Mouse (Mus musculus): ENCODE measurements around the gene Adig. TPM values are rescaled to one million over a fixed set of nuclear protein-coding genes. Genes with fewer than 3 reads are reported as not detected.

Adig gene
- polyA plus RNA-seq, 2 experiments: not detected

DNA sequence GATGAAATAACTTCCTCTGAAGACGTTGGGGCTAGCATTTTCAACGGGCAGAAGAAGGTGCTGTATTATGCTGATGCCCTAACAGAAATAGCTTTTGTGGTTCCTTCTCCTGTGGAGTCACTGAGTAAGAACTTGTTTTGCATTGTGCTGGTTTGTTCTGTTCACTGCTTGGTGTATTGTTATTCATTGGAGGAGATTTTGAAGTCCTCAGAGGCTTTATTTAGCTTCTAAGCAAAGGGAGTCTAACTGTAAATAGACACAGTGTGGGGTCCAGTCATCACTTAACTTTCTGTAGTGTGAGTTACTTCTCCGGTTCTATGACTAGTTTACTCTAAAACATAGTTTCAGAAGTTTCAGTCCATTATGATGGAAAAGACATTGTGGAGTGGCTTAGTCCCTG, 24.8 kb upstream of the Adig start:
- H3K27me3 ChIP-seq (ENCODE audit: control insufficient read depth, insufficient read depth, low read length): no peaks in the 10 kb centered on the region
- no peak for DNase-seq (ENCODE audit: low read depth in 3 of 3, low spot score in 3 of 3)
- no peak overlapping the region for H3K9ac ChIP-seq (replicated peaks)
- ATAC-seq (ENCODE audit: insufficient read depth): no peak
- H3K9me3 ChIP-seq (ENCODE audit: control insufficient read depth, low read length): no peaks in the 10 kb centered on the region
- H3K4me2 ChIP-seq (ENCODE audit: low read depth): no peak overlapping the region
- H3K4me3 ChIP-seq (ENCODE audit: insufficient read depth in 1 of 2, low read depth in 2 of 2, low read length in 2 of 2): no peak overlapping the region
- no peak for TF ChIP-seq CTCF (IDR thresholded peaks at IDR 0.05; ENCODE audit: low read depth)
- no peak for TF ChIP-seq EP300 (IDR thresholded peaks at IDR 0.05; ENCODE audit: low read depth)
- H3K27ac ChIP-seq: no peak overlapping the region
- WGBS (ENCODE audit: insufficient replicate concordance): 61% methylated on average over 3 of the region's 3 CpGs
- no peaks in the 10 kb centered on the region for H3K4me1 ChIP-seq (replicated peaks; ENCODE audit: control insufficient read depth in 2 of 2, insufficient read depth in 2 of 2, low read length in 1 of 2)
- H3K36me3 ChIP-seq (replicated peaks; ENCODE audit: control insufficient read depth, insufficient read depth, low read depth): peaks cover 13% of the 10 kb centered on the region

DNA sequence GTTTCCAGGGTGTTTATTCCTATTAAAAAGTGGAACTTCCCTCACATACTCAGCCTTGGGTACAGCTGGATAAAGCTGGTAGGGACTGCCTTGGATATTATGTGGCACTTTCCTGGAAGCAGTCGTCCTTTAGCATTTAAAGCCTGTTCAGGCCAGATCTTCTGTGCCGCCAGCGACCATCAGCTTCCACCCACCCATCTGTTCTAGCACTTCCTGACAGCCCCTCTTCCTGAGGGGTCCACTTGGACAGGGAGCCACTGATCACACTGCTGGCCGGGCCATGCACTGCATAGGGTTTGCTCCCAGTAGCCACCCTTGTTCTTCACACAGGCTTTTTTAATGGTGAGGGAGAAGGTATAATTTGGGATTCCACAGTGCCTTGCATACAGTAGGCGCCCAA, 4.0 kb upstream of the Adig start:
- TF ChIP-seq EP300 (IDR thresholded peaks at IDR 0.05; ENCODE audit: low read depth): no peak
- no peak for TF ChIP-seq CTCF (IDR thresholded peaks at IDR 0.05; ENCODE audit: low read depth)
- DNase-seq (ENCODE audit: low read depth in 3 of 3, low spot score in 3 of 3): no peak
- WGBS (ENCODE audit: insufficient replicate concordance): 70% methylated on average over 5 of the region's 5 CpGs
- no peak overlapping the region for H3K27ac ChIP-seq
- H3K4me3 ChIP-seq (ENCODE audit: insufficient read depth in 1 of 2, low read depth in 2 of 2, low read length in 2 of 2): no peak overlapping the region
- H3K4me1 ChIP-seq (replicated peaks; ENCODE audit: control insufficient read depth in 2 of 2, insufficient read depth in 2 of 2, low read length in 1 of 2): no peaks in the 10 kb centered on the region
- no peak overlapping the region for H3K9ac ChIP-seq (replicated peaks)
- peaks cover 10% of the 10 kb centered on the region for H3K36me3 ChIP-seq (replicated peaks; ENCODE audit: control insufficient read depth, insufficient read depth, low read depth)
- no peaks in the 10 kb centered on the region for H3K27me3 ChIP-seq (ENCODE audit: control insufficient read depth, insufficient read depth, low read length)
- ATAC-seq (ENCODE audit: insufficient read depth): no peak
- H3K9me3 ChIP-seq (ENCODE audit: control insufficient read depth, low read length): no peaks in the 10 kb centered on the region
- no peak overlapping the region for H3K4me2 ChIP-seq (ENCODE audit: low read depth)

DNA sequence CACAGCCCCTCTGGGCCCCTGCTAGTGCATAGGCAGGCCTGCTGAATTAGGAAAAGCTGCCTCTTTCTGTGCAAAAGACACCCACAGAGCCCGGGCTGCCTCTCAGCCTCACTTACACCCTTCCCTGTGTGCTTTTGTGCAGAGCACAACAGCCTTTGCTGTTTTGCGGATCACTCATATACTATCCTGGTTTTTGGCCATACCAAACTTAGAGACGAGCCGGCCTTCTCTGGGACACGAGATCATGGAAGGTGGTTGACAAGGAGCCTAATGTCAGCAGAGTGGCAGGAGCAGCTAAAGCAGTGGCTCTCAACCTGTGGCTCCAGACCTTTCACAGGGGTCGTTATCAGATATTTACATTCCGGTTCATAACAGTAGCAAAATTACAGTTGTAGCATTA, 814 bp downstream of the Adig start:
- Histone ChIP-seq H3K9ac (replicated peaks) (no peak overlapping the region), H3K27me3 (ENCODE audit: control insufficient read depth, insufficient read depth, low read length) (no peaks in the 10 kb centered on the region), H3K4me2 (ENCODE audit: low read depth) (no peak overlapping the region), H3K4me3 (ENCODE audit: insufficient read depth in 1 of 2, low read depth in 2 of 2, low read length in 2 of 2) (no peak overlapping the region), H3K27ac (no peak overlapping the region), H3K36me3 (replicated peaks; ENCODE audit: control insufficient read depth, insufficient read depth, low read depth) (no peaks in the 10 kb centered on the region; the same call in 1 of the 2 replicates), H3K4me1 (replicated peaks; ENCODE audit: control insufficient read depth in 2 of 2, insufficient read depth in 2 of 2, low read length in 1 of 2) (no peaks in the 10 kb centered on the region), H3K9me3 (ENCODE audit: control insufficient read depth, low read length) (no peaks in the 10 kb centered on the region)
- 75% methylated on average over 7 of the region's 7 CpGs for WGBS (ENCODE audit: insufficient replicate concordance)
- no peak for ATAC-seq (ENCODE audit: insufficient read depth)
- no peak for DNase-seq (ENCODE audit: low read depth in 3 of 3, low spot score in 3 of 3)
- TF ChIP-seq CTCF (IDR thresholded peaks at IDR 0.05; ENCODE audit: low read depth) (no peak), EP300 (IDR thresholded peaks at IDR 0.05; ENCODE audit: low read depth) (no peak)

DNA sequence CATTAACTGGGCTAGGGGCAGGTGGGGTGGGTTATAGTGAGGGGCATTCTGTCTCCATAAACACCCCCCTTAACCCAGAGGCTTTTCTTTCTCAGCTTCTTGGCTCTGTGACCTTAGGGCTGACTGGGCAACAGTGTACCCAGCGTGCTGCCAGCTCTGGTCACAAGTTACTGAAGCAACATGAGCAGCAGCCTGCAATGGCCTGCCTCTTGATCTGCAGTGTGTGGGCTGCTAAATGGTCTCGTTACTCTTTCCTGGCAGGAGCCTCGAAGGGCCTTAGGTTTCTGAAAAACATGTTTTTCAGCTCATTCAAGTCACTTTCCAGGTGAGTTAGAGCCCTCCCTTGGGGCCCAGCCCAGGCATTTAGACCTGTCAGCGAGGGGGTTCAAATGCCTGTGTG, 1.3 kb downstream of the Adig start:
- ATAC-seq (ENCODE audit: insufficient read depth) (no peak), DNase-seq (ENCODE audit: low read depth in 3 of 3, low spot score in 3 of 3) (no peak)
- Histone ChIP-seq H3K36me3 (replicated peaks; ENCODE audit: control insufficient read depth, insufficient read depth, low read depth) (no peaks in the 10 kb centered on the region), H3K9ac (replicated peaks) (no peak overlapping the region), H3K9me3 (ENCODE audit: control insufficient read depth, low read length) (no peaks in the 10 kb centered on the region), H3K27ac (no peak overlapping the region), H3K4me1 (replicated peaks; ENCODE audit: control insufficient read depth in 2 of 2, insufficient read depth in 2 of 2, low read length in 1 of 2) (no peaks in the 10 kb centered on the region), H3K27me3 (ENCODE audit: control insufficient read depth, insufficient read depth, low read length) (no peaks in the 10 kb centered on the region), H3K4me3 (ENCODE audit: insufficient read depth in 1 of 2, low read depth in 2 of 2, low read length in 2 of 2) (no peak overlapping the region), H3K4me2 (ENCODE audit: low read depth) (no peak overlapping the region)
- 60% methylated on average over 4 of the region's 4 CpGs for WGBS (ENCODE audit: insufficient replicate concordance)
- TF ChIP-seq CTCF (IDR thresholded peaks at IDR 0.05; ENCODE audit: low read depth): no peak
- no peak for TF ChIP-seq EP300 (IDR thresholded peaks at IDR 0.05; ENCODE audit: low read depth)

GRCm38 (mm10) chr2:158506475-158506874, 4.1 kb downstream of the Adig start:
- Histone ChIP-seq H3K4me1 (replicated peaks; ENCODE audit: control insufficient read depth in 2 of 2, insufficient read depth in 2 of 2, low read length in 1 of 2) (no peaks in the 10 kb centered on the region), H3K9me3 (ENCODE audit: control insufficient read depth, low read length) (no peaks in the 10 kb centered on the region), H3K27ac (no peak overlapping the region), H3K27me3 (ENCODE audit: control insufficient read depth, insufficient read depth, low read length) (no peaks in the 10 kb centered on the region), H3K4me2 (ENCODE audit: low read depth) (no peak overlapping the region), H3K9ac (replicated peaks) (no peak overlapping the region), H3K4me3 (ENCODE audit: insufficient read depth in 1 of 2, low read depth in 2 of 2, low read length in 2 of 2) (no peak overlapping the region), H3K36me3 (replicated peaks; ENCODE audit: control insufficient read depth, insufficient read depth, low read depth) (no peaks in the 10 kb centered on the region)
- ATAC-seq (ENCODE audit: insufficient read depth): no peak
- no peak for DNase-seq (ENCODE audit: low read depth in 3 of 3, low spot score in 3 of 3)
- WGBS (ENCODE audit: insufficient replicate concordance): 45% methylated on average over 5 of the region's 5 CpGs
- TF ChIP-seq CTCF (IDR thresholded peaks at IDR 0.05; ENCODE audit: low read depth): no peak
- TF ChIP-seq EP300 (IDR thresholded peaks at IDR 0.05; ENCODE audit: low read depth): no peak
